Mouse (Mus musculus): ENCODE measurements around the gene Mrln. TPM values are rescaled to one million over a fixed set of nuclear protein-coding genes. Genes with fewer than 3 reads are reported as not detected.

Gene Mrln
- total and polyA plus RNA-seq, 2 experiments from 2014 or later, result 1.3 to 1.9 TPM

GRCm38 (mm10) chr10:70196666-70197065 lies 7.8 kb upstream of the Mrln start:
- H3K27ac ChIP-seq (ENCODE audit: low read depth, low read length), result no peak overlapping the region
- ATAC-seq (ENCODE audit: low FRiP score) (no peak), DNase-seq (ENCODE audit: low spot score) (no peak)
- no peak overlapping the region for H3K4me2 ChIP-seq (ENCODE audit: low read depth, low read length, poor library complexity, severe bottlenecking)
- H3K4me3 ChIP-seq (ENCODE audit: low read depth, low read length), result no peak overlapping the region
- H3K9ac ChIP-seq (replicated peaks; ENCODE audit: low read length, poor library complexity, severe bottlenecking), result no peak overlapping the region
- peaks cover under 1% of the 10 kb centered on the region; the same call in 1 of the 2 replicates for H3K36me3 ChIP-seq (ENCODE audit: insufficient read depth, low read length)
- WGBS, result 89% methylated on average over 6 of the region's 6 CpGs
- H3K9me3 ChIP-seq (ENCODE audit: low read length), result no peaks in the 10 kb centered on the region
- H3K27me3 ChIP-seq (ENCODE audit: insufficient read depth, low read length), result no peaks in the 10 kb centered on the region
- no peak for TF ChIP-seq CTCF (IDR thresholded peaks at IDR 0.05)
- H3K4me1 ChIP-seq (ENCODE audit: insufficient read depth, low read length), result no peaks in the 10 kb centered on the region

- ATAC-seq (ENCODE audit: low FRiP score), result no peak
- no peak for TF ChIP-seq CTCF (IDR thresholded peaks at IDR 0.05)
- H3K27me3 ChIP-seq (ENCODE audit: insufficient read depth, low read length), result no peaks in the 10 kb centered on the region
- no peak overlapping the region for H3K4me2 ChIP-seq (ENCODE audit: low read depth, low read length, poor library complexity, severe bottlenecking)
- no peaks in the 10 kb centered on the region for H3K36me3 ChIP-seq (ENCODE audit: insufficient read depth, low read length)
- no peak overlapping the region for H3K4me3 ChIP-seq (ENCODE audit: low read depth, low read length)
- H3K27ac ChIP-seq (ENCODE audit: low read depth, low read length), result no peak overlapping the region
- DNase-seq (ENCODE audit: low spot score), result no peak
- no peaks in the 10 kb centered on the region for H3K4me1 ChIP-seq (ENCODE audit: insufficient read depth, low read length)
- H3K9ac ChIP-seq (replicated peaks; ENCODE audit: low read length, poor library complexity, severe bottlenecking), result no peak overlapping the region
- 82% methylated on average over 2 of the region's 2 CpGs for WGBS
- no peaks in the 10 kb centered on the region for H3K9me3 ChIP-seq (ENCODE audit: low read length)
Measured at GRCm38 (mm10) chr10:70197601-70198000, 6.9 kb upstream of the Mrln start.

DNA sequence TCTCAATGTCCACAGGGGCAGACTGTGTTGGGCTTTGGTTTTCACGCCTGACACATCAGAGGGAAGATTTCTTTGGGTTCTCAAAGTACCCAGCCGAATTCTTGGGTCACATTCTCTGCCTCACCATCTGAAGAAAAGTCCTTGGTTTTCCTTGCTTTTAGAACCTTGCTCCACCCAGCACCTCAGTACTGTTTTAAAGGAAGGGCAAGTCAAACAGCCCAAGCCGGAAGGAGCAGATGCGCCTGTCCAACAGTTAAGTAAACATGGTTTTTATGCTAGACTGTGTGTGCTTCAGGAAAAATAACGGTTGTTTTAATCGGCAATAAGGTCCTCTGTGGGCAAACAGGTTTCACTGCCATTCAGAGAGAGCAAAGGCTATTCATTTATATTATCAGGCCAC lies 6.5 kb upstream of the Mrln start:
- ATAC-seq (ENCODE audit: low FRiP score) (no peak), DNase-seq (ENCODE audit: low spot score) (no peak)
- H3K9ac ChIP-seq (replicated peaks; ENCODE audit: low read length, poor library complexity, severe bottlenecking), result no peak overlapping the region
- H3K4me1 ChIP-seq (ENCODE audit: insufficient read depth, low read length), result no peaks in the 10 kb centered on the region
- H3K4me2 ChIP-seq (ENCODE audit: low read depth, low read length, poor library complexity, severe bottlenecking), result no peak overlapping the region
- H3K4me3 ChIP-seq (ENCODE audit: low read depth, low read length), result no peak overlapping the region
- H3K36me3 ChIP-seq (ENCODE audit: insufficient read depth, low read length), result no peaks in the 10 kb centered on the region
- no peak overlapping the region for H3K27ac ChIP-seq (ENCODE audit: low read depth, low read length)
- TF ChIP-seq CTCF (IDR thresholded peaks at IDR 0.05), result no peak
- 78% methylated on average over 6 of the region's 6 CpGs for WGBS
- no peaks in the 10 kb centered on the region for H3K27me3 ChIP-seq (ENCODE audit: insufficient read depth, low read length)
- no peaks in the 10 kb centered on the region for H3K9me3 ChIP-seq (ENCODE audit: low read length)

GRCm38 (mm10) chr10:70198951-70199463 lies 5.5 kb upstream of the Mrln start:
- Histone ChIP-seq H3K36me3 (ENCODE audit: insufficient read depth, low read length) (no peaks in the 10 kb centered on the region), H3K27me3 (ENCODE audit: insufficient read depth, low read length) (no peaks in the 10 kb centered on the region), H3K4me1 (ENCODE audit: insufficient read depth, low read length) (no peaks in the 10 kb centered on the region), H3K9me3 (ENCODE audit: low read length) (no peaks in the 10 kb centered on the region), H3K4me2 (ENCODE audit: low read depth, low read length, poor library complexity, severe bottlenecking) (no peak overlapping the region), H3K4me3 (ENCODE audit: low read depth, low read length) (no peak overlapping the region), H3K27ac (ENCODE audit: low read depth, low read length) (no peak overlapping the region), H3K9ac (replicated peaks; ENCODE audit: low read length, poor library complexity, severe bottlenecking) (no peak overlapping the region)
- TF ChIP-seq CTCF (IDR thresholded peaks at IDR 0.05), result no peak
- WGBS, result 91% methylated on average over 7 of the region's 7 CpGs
- DNase-seq (ENCODE audit: low spot score) (no peak), ATAC-seq (ENCODE audit: low FRiP score) (no peak)

GRCm38 (mm10) chr10:70199466-70200210 lies 4.8 kb upstream of the Mrln start:
- Histone ChIP-seq H3K27ac (ENCODE audit: low read depth, low read length) (no peak overlapping the region), H3K36me3 (ENCODE audit: insufficient read depth, low read length) (no peaks in the 10 kb centered on the region), H3K4me1 (ENCODE audit: insufficient read depth, low read length) (no peaks in the 10 kb centered on the region; the same call in 1 of the 2 replicates), H3K4me3 (ENCODE audit: low read depth, low read length) (no peak overlapping the region), H3K9me3 (ENCODE audit: low read length) (no peaks in the 10 kb centered on the region), H3K9ac (replicated peaks; ENCODE audit: low read length, poor library complexity, severe bottlenecking) (no peak overlapping the region), H3K27me3 (ENCODE audit: insufficient read depth, low read length) (no peaks in the 10 kb centered on the region), H3K4me2 (ENCODE audit: low read depth, low read length, poor library complexity, severe bottlenecking) (no peak overlapping the region)
- 83% methylated on average over 6 of the region's 6 CpGs for WGBS
- DNase-seq (ENCODE audit: low spot score) (no peak), ATAC-seq (ENCODE audit: low FRiP score) (no peak)
- TF ChIP-seq CTCF (IDR thresholded peaks at IDR 0.05), result no peak

DNA sequence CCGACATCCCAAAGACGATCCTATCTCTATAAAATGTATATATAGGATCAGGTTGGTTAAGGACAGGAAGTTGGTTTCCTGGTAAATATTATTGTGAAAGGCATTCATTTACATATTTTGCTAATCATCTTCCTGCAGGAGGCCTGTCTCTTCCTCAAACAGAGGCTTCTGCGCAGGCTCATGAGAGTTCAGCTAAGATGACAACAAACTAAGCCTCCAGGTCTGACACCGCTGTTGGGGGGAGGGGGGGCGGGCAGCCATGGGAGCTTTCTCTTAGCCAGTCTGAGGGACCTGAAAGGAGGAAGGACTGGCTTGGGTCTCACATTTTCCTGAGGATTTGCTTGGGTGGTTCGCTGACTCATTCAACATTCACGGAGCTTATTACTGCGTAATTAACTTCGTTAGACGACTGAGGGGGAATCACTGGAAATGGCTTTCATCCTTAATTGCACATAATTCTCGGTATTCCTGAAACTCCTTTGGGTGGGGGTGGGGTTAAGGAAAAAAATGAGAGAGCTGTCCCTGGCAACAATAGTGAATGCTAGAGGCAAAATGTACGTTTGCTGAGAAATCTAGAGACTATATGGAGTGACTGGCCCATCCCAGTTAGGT lies 3.5 kb upstream of the Mrln start:
- TF ChIP-seq CTCF (IDR thresholded peaks at IDR 0.05), result no peak
- Histone ChIP-seq H3K27me3 (ENCODE audit: insufficient read depth, low read length) (no peaks in the 10 kb centered on the region), H3K9ac (replicated peaks; ENCODE audit: low read length, poor library complexity, severe bottlenecking) (no peak overlapping the region), H3K4me3 (ENCODE audit: low read depth, low read length) (no peak overlapping the region), H3K4me2 (ENCODE audit: low read depth, low read length, poor library complexity, severe bottlenecking) (no peak overlapping the region), H3K4me1 (ENCODE audit: insufficient read depth, low read length) (no peaks in the 10 kb centered on the region; the same call in 1 of the 2 replicates), H3K36me3 (ENCODE audit: insufficient read depth, low read length) (no peaks in the 10 kb centered on the region), H3K9me3 (ENCODE audit: low read length) (no peaks in the 10 kb centered on the region), H3K27ac (ENCODE audit: low read depth, low read length) (no peak overlapping the region)
- WGBS, result 60% methylated on average over 10 of the region's 12 CpGs
- DNase-seq (ENCODE audit: low spot score) (peak; percentile 17), ATAC-seq (ENCODE audit: low FRiP score) (no peak)

Measured in midbrain, postnatal 0 days (tissue).